Mouse (Mus musculus) kidney, adult 2 months (tissue): Measurements from ENCODE around the gene Pcnt. TPM values are rescaled to one million over a fixed set of nuclear protein-coding genes. Genes with fewer than 3 reads are reported as not detected.
A peak's percentile ranks its signal among the peaks of the same experiment; 100 is the strongest.

ENCODE experiments used
- DNase-seq: peaks from one replicate; pipeline ENCODE4 v3.0.0; 2021
- H3K27ac ChIP-seq: fragments of 200-500 bp; 2 replicates; pipeline ENCODE4 v1.5.1; 2012; ENCODE audit warnings: low read depth, low read length, control low read depth, inconsistent platforms; ENCODE audit not compliant: insufficient read depth
- H3K27me3 ChIP-seq: fragments of 200-500 bp; replicated peaks from 2 replicates; pipeline ENCODE4 v1.6.1; 2012; ENCODE audit warnings: mild to moderate bottlenecking, moderate library complexity, low read length, inconsistent platforms; ENCODE audit not compliant: control insufficient read depth, insufficient read depth
- H3K36me3 ChIP-seq: fragments of 200-500 bp; 2 replicates; pipeline ENCODE4 v1.6.1; 2012; ENCODE audit warnings: mild to moderate bottlenecking, moderate library complexity, low read length, inconsistent platforms; ENCODE audit not compliant: control insufficient read depth, insufficient read depth
- H3K4me1 ChIP-seq: fragments of 200-500 bp; 2 replicates; pipeline ENCODE4 v1.6.1; 2011; ENCODE audit warnings: low read length; ENCODE audit not compliant: control insufficient read depth, insufficient read depth
- H3K4me3 ChIP-seq: fragments of 200-500 bp; 2 replicates; pipeline ENCODE4 v1.5.1; 2011; ENCODE audit warnings: mild to moderate bottlenecking, low read depth, low read length, control low read depth; ENCODE audit not compliant: insufficient read depth
- CTCF ChIP-seq: fragments of 200-500 bp; conservative IDR thresholded peaks from 2 replicates; pipeline ENCODE4 v1.5.1; 2011; ENCODE audit warnings: low read depth, mild to moderate bottlenecking, control low read depth, low read length, moderate library complexity, mixed read lengths; ENCODE audit not compliant: insufficient read depth, insufficient read length
- POLR2A ChIP-seq: fragments of 200-500 bp; IDR thresholded peaks from one replicate; pipeline ENCODE4 v1.6.1; 2011; ENCODE audit warnings: low read depth, low read length, control low read depth
- WGBS: fragments of 180-500 bp; shearing (Covaris S2); methylation state at CpG from one replicate; pipeline ENCODE4 v1.1.7; 2018; 5-methylcytosine and 5-hydroxymethylcytosine counted together
- polyA plus RNA-seq: library from polyadenylated mRNA; depleted of rRNA; stranded (reverse); fragments of >200 nt; gene quantifications from 2 replicates; pipeline ENCODE4 v1.2.3, GENCODE M21; 2012

Gene Pcnt
- polyA plus RNA-seq, 1 experiment = 14.6 TPM

- TF ChIP-seq CTCF = no peak
- TF ChIP-seq POLR2A = no peak
- 66% methylated on average over 10 of the region's 10 CpGs for WGBS
- Histone ChIP-seq H3K4me3 (no peak overlapping the region), H3K4me1 (no peaks in the 10 kb centered on the region), H3K36me3 (no peaks in the 10 kb centered on the region; the same call in 1 of the 2 replicates), H3K27ac (no peak overlapping the region), H3K27me3 (no peaks in the 10 kb centered on the region)
- no peak for DNase-seq
These were observed 34.1 kb downstream of the Pcnt start for GRCm38 (mm10) chr10:76408520-76408919.

GRCm38 (mm10) chr10:76392596-76392995, 50.0 kb downstream of the Pcnt start:
- no peak overlapping the region for H3K4me3 ChIP-seq
- H3K27ac ChIP-seq = no peak overlapping the region
- no peaks in the 10 kb centered on the region for H3K4me1 ChIP-seq
- WGBS = 96% methylated on average over 12 of the region's 12 CpGs
- DNase-seq = no peak
- H3K36me3 ChIP-seq = peaks cover 2% of the 10 kb centered on the region
- no peak for TF ChIP-seq POLR2A
- TF ChIP-seq CTCF = no peak
- no peaks in the 10 kb centered on the region for H3K27me3 ChIP-seq

GRCm38 (mm10) chr10:76391786-76392185, 50.8 kb downstream of the Pcnt start:
- Histone ChIP-seq H3K4me3 (no peak overlapping the region), H3K4me1 (no peaks in the 10 kb centered on the region), H3K27me3 (no peaks in the 10 kb centered on the region), H3K36me3 (peaks cover 2% of the 10 kb centered on the region), H3K27ac (no peak overlapping the region)
- WGBS = 86% methylated on average over 9 of the region's 9 CpGs
- no peak for TF ChIP-seq POLR2A
- TF ChIP-seq CTCF = peak; percentile 59
- peak; percentile 50 for DNase-seq

- no peak overlapping the region for H3K4me3 ChIP-seq
- no peak for DNase-seq
- H3K36me3 ChIP-seq = peaks cover 2% of the 10 kb centered on the region
- 96% methylated on average over 9 of the region's 9 CpGs for WGBS
- H3K27me3 ChIP-seq = no peaks in the 10 kb centered on the region
- H3K4me1 ChIP-seq = no peaks in the 10 kb centered on the region
- H3K27ac ChIP-seq = no peak overlapping the region
- TF ChIP-seq POLR2A (no peak), CTCF (no peak)
These were observed 51.4 kb downstream of the Pcnt start for GRCm38 (mm10) chr10:76391166-76391565.

GRCm38 (mm10) chr10:76374981-76375380, 67.6 kb downstream of the Pcnt start:
- TF ChIP-seq POLR2A = no peak
- TF ChIP-seq CTCF = no peak
- H3K4me1 ChIP-seq = no peaks in the 10 kb centered on the region
- no peak for DNase-seq
- H3K27ac ChIP-seq = no peak overlapping the region
- no peaks in the 10 kb centered on the region for H3K27me3 ChIP-seq
- no peak overlapping the region for H3K4me3 ChIP-seq
- WGBS = 94% methylated on average over 18 of the region's 18 CpGs
- H3K36me3 ChIP-seq = no peaks in the 10 kb centered on the region; the same call in 1 of the 2 replicates

GRCm38 (mm10) chr10:76371736-76372135, 70.8 kb downstream of the Pcnt start:
- H3K4me3 ChIP-seq = no peak overlapping the region
- 81% methylated on average over 3 of the region's 3 CpGs for WGBS
- H3K36me3 ChIP-seq = peaks cover 2% of the 10 kb centered on the region; the same call in 1 of the 2 replicates
- no peak for DNase-seq
- TF ChIP-seq POLR2A (no peak), CTCF (no peak)
- no peak overlapping the region for H3K27ac ChIP-seq
- H3K4me1 ChIP-seq = no peaks in the 10 kb centered on the region
- H3K27me3 ChIP-seq = no peaks in the 10 kb centered on the region

GRCm38 (mm10) chr10:76368766-76369165, 73.8 kb downstream of the Pcnt start:
- Histone ChIP-seq H3K36me3 (peaks cover 2% of the 10 kb centered on the region), H3K27ac (no peak overlapping the region), H3K4me3 (no peak overlapping the region), H3K27me3 (no peaks in the 10 kb centered on the region), H3K4me1 (no peaks in the 10 kb centered on the region)
- TF ChIP-seq POLR2A (no peak), CTCF (no peak)
- DNase-seq = no peak
- 91% methylated on average over 13 of the region's 13 CpGs for WGBS
